Mouse (Mus musculus) spleen, adult 18-20 months (tissue): ENCODE results near the gene Gucy2g.
"Not testable (repeated sequence)": the region's sequence is repeated elsewhere in the genome, so short reads cannot be mapped to it uniquely, and the experiment has no call there.

Experiments used
- DNase-seq, 2 experiments: peaks; one replicate each; pipeline ENCODE4 v3.0.0; 2022; ENCODE audit warnings: mixed read lengths in 2 of 2

Gene Gucy2g

GRCm38 (mm10) chr19:55157029-55157428 is 84.0 kb downstream of the Gucy2g start:
- no peak for DNase-seq

DNA sequence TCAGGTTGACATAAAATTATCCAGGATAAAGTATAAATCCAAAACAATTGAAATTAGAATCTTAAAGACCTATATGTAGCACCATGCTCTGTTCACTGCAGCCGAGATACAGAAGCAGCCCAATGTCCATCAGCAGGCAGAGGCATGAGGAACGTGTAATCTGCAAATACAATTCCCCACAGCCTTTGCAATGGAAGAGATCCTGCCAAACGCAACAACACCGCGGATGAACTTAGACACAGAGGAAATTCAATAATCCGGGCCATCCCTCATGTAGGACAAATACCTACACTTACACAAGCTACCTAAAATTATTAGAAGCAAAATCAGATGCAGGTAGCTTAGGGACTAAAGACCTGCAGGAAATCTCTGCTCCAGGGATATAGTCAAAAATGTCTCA is 88.1 kb downstream of the Gucy2g start:
- no peak for DNase-seq

GRCm38 (mm10) chr19:55152274-55152673 is 88.8 kb downstream of the Gucy2g start:
- DNase-seq: not testable (repeated sequence)

DNA sequence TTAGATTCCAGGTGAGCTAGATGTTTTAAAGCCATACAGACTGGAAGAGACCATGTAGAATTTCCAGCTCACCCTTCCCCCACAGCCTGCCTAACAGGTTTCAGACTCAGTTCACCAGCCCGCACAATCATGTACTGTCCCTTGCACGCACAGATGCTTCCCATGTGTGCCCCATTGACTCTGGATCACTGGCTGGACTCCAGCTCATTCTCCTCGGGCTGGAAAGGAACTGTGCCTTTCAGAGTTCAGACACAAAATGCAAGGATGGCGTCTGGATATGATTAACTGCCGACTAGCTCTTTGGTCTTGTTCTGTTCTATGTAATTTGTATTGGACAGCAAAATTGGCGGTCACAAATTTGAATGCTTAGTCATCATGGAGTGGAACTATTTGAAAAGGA is 91.4 kb downstream of the Gucy2g start:
- DNase-seq: no peak

DNA sequence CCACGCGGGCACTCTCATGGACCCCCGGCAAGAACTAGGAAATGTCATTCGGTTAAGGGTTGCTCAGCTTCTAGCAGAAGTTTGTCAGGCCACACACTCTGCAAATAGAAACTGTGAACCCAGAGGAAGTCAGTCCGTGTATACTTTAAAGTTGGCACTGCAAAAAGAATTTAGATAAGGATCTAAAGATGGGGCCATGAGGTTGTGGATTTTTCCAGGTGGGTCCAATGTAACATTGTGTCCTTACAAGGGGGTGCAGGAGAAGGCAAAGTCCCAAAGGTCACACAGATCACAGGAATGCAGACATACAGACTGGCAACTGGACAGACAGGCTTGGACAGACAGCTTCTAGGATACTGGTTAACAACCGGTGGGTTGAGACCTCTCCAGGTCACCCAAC is 92.9 kb downstream of the Gucy2g start:
- no peak for DNase-seq
